Mouse (Mus musculus) embryonic fibroblast, embryonic 13.5 days (primary cell): ENCODE data around the gene Hnrnpk. TPM values are rescaled to one million over a fixed set of nuclear protein-coding genes. Genes with fewer than 3 reads are reported as not detected.
"Not testable (repeated sequence)": the region's sequence is repeated elsewhere in the genome, so short reads cannot be mapped to it uniquely, and the experiment has no call there.

Source experiments
- H3K27ac ChIP-seq: 2 replicates; pipeline ENCODE4 v1.5.1; 2012; ENCODE audit warnings: low read length, control low read depth, inconsistent platforms; ENCODE audit not compliant: insufficient read depth
- H3K4me1 ChIP-seq: 2 replicates; pipeline ENCODE4 v1.6.1; 2011; ENCODE audit warnings: low read length; ENCODE audit not compliant: control insufficient read depth, insufficient read depth
- H3K4me3 ChIP-seq: 2 replicates; pipeline ENCODE4 v1.5.1; 2011; ENCODE audit warnings: mild to moderate bottlenecking, control low read depth, low read length; ENCODE audit not compliant: insufficient read depth
- CTCF ChIP-seq: IDR thresholded peaks from 2 replicates; pipeline ENCODE4 v1.5.1; 2011; ENCODE audit warnings: mild to moderate bottlenecking, control low read depth, low read length, moderate library complexity, borderline replicate concordance; ENCODE audit not compliant: insufficient read depth
- POLR2A ChIP-seq: IDR thresholded peaks from 2 replicates; pipeline ENCODE4 v1.6.1; 2011; ENCODE audit warnings: low read depth, mild to moderate bottlenecking, control low read depth, low read length, moderate library complexity
- polyA plus RNA-seq: library from polyadenylated mRNA; stranded (reverse); fragments of >200 nt; gene quantifications from 2 replicates; pipeline ENCODE4 v1.2.4, GENCODE M21; 2011; ENCODE audit warnings: low read depth; ENCODE audit not compliant: missing spikeins, insufficient read length

Hnrnpk gene
- polyA plus RNA-seq, 1 experiment = 1,755 TPM

GRCm38 (mm10) chr13:58418656-58419055 lies 15.5 kb upstream of the Hnrnpk start:
- peaks cover 2% of the 10 kb centered on the region; the same call in 1 of the 2 replicates for H3K4me1 ChIP-seq
- no peak overlapping the region for H3K27ac ChIP-seq
- no peak overlapping the region for H3K4me3 ChIP-seq
- TF ChIP-seq POLR2A (no peak), CTCF (no peak)

GRCm38 (mm10) chr13:58415838-58416237 lies 12.7 kb upstream of the Hnrnpk start:
- H3K4me1 ChIP-seq = no peaks in the 10 kb centered on the region
- H3K27ac ChIP-seq = no peak overlapping the region
- no peak for TF ChIP-seq CTCF
- TF ChIP-seq POLR2A = no peak
- no peak overlapping the region for H3K4me3 ChIP-seq

- TF ChIP-seq POLR2A = no peak
- no peak for TF ChIP-seq CTCF
- Histone ChIP-seq H3K27ac (no peak overlapping the region), H3K4me3 (no peak overlapping the region), H3K4me1 (no peaks in the 10 kb centered on the region)
Observed at GRCm38 (mm10) chr13:58415374-58415773, 12.2 kb upstream of the Hnrnpk start.

GRCm38 (mm10) chr13:58411073-58411472 lies 7.9 kb upstream of the Hnrnpk start:
- Histone ChIP-seq H3K4me3 (no peak overlapping the region), H3K4me1 (no peaks in the 10 kb centered on the region), H3K27ac (no peak overlapping the region)
- no peak for TF ChIP-seq POLR2A
- TF ChIP-seq CTCF = no peak

- H3K27ac ChIP-seq = peak overlapping the region; percentile 91
- TF ChIP-seq POLR2A (no peak; the same call in none of the 2 replicates), CTCF (no peak)
- no peaks in the 10 kb centered on the region for H3K4me1 ChIP-seq
Observed at GRCm38 (mm10) chr13:58402744-58403110, 416 bp downstream of the Hnrnpk start.

GRCm38 (mm10) chr13:58402003-58402743 lies 970 bp downstream of the Hnrnpk start, which contains the start of gene Rmi1:
Gene Rmi1 (plus strand): TSS chr13:58402248.
- Histone ChIP-seq H3K27ac (peak within 1 kb of the TSS; percentile 98), H3K4me1 (no peaks in the 10 kb centered on the region), H3K4me3 (peak within 1 kb of the TSS; percentile 100)
- TF ChIP-seq POLR2A (peak; percentile 96), CTCF (no peak; the same call in 1 of the 2 replicates)

More at GRCm38 (mm10) chr13:58402744-58403110, 416 bp downstream of the Hnrnpk start:
- H3K4me3 ChIP-seq = peak overlapping the region; percentile 51

- peak overlapping the region; percentile 98 for H3K27ac ChIP-seq
- H3K4me1 ChIP-seq = no peaks in the 10 kb centered on the region
- peak; percentile 56; the same call in 1 of the 2 replicates for TF ChIP-seq POLR2A
- no peak for TF ChIP-seq CTCF
- H3K4me3 ChIP-seq = peak overlapping the region; percentile 100
Observed at GRCm38 (mm10) chr13:58401135-58402002, 1.8 kb downstream of the Hnrnpk start.

- H3K4me3 ChIP-seq = peak overlapping the region; percentile 100
- no peaks in the 10 kb centered on the region for H3K4me1 ChIP-seq
- no peak overlapping the region for H3K27ac ChIP-seq
- no peak for TF ChIP-seq CTCF
- no peak for TF ChIP-seq POLR2A
Observed at GRCm38 (mm10) chr13:58400576-58400975, 2.6 kb downstream of the Hnrnpk start.

GRCm38 (mm10) chr13:58397651-58398050 lies 5.5 kb downstream of the Hnrnpk start:
- no peaks in the 10 kb centered on the region for H3K4me1 ChIP-seq
- H3K27ac ChIP-seq = no peak overlapping the region
- H3K4me3 ChIP-seq = no peak overlapping the region
- no peak for TF ChIP-seq CTCF
- no peak for TF ChIP-seq POLR2A

GRCm38 (mm10) chr13:58394392-58394791 lies 8.8 kb downstream of the Hnrnpk start:
- H3K4me3 ChIP-seq, H3K4me1 ChIP-seq, H3K27ac ChIP-seq: not testable (repeated sequence)
